Mouse (Mus musculus) ovary, postnatal 10 days (tissue): Measurements from ENCODE around the gene Slc44a1.
A peak's percentile ranks its signal among the peaks of the same experiment; 100 is the strongest.

Source experiments
- DNase-seq: peaks from one replicate; pipeline ENCODE4 v3.0.0; 2022; ENCODE audit warnings: low spot score

The Slc44a1 gene

DNA sequence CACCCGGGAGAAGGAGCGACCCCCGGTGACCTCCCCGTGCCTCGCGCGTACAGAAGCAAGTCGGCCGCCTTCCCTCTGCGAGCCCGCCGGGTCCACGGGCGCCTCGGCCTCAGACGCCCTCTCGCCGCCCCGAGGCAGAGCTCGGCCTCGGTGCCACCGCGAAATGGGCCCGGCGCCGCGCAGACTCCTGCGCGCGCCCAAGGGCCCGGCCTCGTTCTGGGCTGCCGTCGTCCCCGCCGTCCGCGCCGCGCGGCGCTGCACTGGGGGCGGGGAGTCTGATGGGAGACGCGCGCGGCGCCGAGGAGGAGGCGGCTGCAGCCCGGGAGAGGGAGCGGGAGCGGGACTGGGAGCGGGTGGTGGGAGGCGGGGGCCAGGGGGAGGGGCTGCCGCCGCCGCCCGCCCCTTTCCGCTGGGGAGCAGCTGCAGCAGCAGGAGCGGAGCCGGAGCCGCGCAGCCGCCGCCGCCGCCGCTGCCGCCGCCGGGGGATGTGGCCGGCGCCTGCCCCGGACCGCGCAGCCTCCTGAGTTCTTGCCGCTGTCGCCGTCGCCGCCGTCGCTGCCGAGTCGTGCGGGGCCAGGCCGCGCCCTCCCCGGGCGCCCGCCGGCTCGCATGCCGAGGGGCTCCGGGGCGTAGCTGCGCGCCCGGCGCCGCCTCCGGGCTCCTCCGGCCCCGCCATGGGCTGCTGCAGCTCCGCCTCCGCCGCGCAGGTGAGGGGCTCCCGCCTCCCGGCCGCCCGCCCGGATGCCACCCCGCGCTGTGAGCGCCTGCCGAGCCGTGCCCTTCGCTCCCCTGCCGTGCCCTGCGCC lies at the start of gene Slc44a1:
Gene Slc44a1, plus strand, starts transcription at position 404 of the 806 bp plus-strand sequence.
- peak; percentile 49 for DNase-seq

DNA sequence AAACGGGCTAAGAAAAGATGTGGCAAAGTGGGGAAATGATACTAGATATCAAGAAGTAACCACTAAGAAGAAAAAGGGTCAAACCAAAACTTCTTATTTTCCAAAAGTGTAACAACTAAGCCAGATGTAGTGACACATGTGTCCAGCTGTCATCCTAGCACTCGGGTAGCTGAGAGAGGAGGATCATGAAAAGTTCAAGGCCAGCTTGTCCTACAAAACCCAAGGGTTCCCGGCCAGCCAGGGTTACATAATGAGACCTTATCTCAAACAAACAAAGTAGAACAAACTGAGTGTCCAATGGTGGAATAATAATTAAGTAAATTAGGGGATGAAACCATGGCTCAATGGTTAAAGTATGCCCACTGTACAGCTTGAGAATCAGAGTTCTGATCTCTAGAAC lies 45.2 kb upstream of the Slc44a1 start:
- DNase-seq: no peak

DNA sequence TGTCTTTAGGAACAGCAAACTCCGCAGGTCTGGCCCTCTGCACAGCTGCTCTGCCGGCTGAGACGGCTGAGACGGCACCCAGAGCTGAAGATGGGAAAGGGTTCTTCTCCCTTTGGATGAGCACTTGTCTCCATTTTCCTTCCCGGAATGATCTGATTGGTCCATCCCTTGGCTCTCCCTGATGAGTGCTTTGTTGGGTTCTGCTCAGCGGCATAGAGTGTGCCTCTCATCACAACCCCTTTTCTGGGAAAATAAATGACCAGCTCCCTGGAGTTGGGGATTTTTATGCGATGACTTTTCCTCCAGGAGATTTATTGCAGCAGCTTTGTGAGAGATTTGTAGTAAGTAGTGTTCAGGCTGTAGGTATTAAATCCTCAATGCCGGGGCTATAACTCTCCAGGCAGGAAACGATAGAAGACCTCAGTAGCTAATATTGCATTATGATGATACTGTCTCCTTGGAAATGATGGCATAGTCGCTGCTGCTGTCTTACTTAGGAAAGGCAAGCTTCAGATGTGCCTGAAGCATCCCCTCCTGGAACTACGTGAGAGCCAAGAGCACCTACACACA lies 43.5 kb upstream of the Slc44a1 start:
- no peak for DNase-seq

DNA sequence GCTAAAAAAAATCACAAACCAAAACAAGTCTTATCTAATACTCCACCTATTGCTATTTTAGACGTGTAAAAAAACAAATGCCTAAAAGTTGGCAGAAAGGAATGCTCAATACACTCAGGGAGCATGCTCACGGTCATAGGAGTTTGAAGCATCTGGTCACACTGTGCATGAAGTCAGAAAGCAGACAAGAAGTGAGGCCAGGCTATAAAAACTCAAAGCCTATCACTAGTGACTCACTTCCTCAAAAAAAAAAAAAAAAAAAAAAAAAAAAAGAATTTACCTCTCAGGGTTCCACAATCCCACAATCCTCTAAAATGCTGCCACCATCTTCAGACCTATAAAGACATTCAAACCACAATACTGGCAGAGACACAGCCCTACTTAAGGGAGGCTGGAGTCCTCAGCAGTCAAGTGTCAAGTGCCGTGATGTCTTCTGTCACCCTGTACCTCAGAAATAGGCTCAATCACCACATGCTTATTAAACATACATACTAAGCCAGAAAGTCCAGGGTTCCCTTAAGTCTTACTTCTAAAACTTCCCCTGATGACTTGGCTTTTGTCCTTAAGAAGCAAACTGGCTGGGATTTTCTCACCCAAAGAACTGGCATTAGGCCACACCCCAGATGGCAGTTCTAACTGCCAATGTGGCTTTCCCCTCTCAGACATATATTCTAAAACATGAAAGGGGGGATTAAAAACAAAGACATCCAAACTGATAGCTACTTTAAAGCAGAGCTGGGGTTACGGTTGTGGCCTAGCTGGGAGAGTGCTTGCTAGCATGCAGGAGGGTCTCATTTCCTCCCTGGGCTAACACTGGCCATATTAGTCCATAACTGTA lies 42.7 kb upstream of the Slc44a1 start:
- no peak for DNase-seq

DNA sequence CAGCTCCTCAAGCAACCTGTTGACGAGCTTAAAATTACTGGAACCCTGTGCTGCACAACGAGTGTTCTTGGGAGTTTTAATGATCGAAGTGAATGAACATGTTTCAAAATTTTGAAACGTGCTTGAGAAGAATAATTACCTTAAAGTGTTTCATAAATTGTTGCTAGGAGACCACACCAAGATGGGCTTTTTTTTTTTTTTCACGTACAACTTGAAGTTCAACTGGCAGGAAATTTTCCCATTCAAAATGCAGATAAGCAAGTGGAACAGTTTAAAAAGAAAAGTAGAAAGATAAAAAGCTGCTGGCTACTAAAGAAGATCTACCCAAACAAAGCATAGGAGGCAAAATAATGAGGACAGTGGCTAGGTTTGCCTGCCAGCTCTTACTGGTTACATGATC lies 41.7 kb upstream of the Slc44a1 start:
- DNase-seq: no peak

DNA sequence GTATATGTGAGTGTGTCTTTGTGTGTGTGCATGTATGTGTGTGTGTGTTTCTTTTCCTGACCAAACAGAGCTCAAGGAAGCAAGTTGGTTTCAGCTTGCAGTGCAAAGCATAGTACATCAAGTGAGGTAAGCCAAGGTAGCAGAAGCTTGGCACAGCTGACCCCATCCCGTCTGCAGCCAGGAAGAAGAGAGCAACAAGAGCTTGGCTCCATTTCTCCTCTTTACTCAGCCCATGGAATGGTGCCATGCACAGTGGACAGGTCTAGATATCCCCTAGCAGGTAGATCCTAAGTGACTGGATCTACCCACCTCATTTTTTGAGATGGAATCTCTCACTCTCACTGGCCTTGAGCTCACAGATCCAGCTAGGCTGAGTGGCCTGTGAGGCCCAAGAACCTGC lies 40.8 kb upstream of the Slc44a1 start:
- DNase-seq: no peak

DNA sequence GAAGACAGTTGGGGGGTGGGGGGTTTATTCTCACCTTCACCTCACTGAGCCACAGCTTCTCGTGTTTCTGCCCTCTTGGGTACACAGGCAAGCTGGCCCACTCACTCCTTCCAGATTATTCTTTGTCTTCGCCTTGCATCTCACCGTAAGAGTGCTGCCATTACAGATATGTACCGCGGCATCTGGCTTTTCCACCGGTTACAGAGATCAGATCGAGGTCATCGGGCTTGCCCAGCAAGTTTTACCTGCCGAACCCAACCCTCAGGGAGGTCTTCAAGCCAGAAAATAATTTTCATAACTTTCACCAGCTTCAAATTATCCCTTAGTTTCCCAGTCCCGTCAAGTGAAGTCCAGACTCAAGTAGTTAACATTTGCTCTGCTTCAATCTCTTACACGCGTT lies 36.8 kb upstream of the Slc44a1 start:
- no peak for DNase-seq

DNA sequence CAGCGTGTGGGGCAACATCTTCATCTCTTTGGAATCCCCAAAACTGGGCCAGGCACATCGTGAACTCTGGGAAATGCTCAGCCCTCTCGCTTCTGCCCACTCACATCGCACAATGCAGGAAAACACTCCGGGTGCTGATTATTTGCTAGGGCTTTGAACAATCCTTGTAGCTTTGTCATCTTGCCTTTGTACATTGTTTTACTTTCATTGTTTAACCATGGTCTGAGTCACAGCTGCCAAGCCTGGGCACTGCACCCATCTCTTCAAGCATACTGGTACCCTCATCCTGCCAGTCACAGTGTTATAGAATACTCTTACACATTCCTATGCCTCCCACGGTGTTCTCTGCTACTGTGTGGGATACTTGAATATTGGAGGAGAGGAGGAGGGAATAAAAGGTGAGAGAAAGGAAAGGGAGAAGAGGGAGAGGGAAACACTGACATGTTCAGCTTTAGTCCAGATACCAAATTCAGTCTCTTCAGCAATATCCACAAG lies 35.7 kb upstream of the Slc44a1 start:
- no peak for DNase-seq

DNA sequence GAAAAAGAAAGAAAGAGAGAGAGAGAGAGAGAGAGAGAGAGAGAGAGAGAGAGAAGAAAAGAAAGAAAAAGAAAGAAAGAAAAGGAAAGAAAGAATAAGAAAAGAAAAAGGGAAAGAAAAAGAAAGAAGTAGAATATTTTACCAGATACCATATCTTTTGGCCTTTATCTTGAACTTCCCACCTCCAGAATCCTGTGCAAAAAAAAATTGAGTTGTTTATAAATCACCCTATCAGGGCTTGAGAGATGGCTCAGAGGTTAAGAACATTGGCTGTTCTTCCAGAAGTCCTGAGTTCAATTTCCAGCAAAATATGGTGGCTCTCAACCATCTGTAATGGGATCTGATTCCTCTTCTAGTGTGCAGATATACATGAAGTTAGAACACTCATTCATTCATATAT lies 33.3 kb upstream of the Slc44a1 start:
- no peak for DNase-seq

DNA sequence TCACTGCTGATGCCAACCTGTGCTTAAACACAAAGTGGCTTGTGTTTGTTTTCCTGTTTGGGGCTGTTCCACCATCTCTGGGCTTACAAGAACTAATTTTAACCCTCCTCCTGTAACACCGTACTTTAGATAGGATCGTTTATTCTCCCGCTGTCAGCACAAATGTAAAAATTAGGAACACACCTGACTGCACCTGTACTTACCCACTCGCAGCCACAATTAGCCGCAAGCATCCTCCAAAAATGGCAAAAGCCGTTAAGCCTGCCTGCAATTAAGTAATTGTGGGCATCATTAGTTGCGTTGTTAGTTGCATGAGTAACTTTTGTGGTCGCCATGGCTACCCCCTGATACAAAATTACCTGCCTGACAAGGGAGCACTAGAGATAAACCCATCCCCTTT lies 31.4 kb upstream of the Slc44a1 start:
- no peak for DNase-seq

DNA sequence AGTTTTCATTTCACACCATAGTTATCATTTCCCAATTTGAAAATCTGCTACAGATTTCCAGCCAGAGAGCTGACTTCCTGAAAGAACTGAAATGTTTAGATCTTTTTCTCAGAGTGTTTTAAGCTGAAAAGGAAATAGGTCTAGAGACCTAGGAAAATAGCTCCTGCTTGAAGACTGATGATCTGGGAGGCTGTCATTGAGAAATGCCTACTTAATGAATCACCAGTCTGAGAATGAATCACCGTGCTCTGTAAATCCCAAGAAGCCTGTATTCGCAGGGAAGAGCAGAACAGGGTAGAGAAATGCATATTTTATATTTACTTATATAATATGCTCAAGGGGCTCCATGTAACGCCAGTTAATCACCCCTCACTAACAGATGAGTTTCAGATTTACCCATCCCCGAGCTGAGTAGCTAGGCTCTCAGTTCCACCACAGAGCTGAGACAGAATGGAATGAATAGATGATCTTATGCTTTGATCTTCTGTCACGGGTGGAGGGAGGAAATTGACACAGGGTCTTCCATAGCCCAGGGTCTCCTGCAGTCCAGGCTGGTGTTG lies 30.6 kb upstream of the Slc44a1 start:
- DNase-seq: no peak

DNA sequence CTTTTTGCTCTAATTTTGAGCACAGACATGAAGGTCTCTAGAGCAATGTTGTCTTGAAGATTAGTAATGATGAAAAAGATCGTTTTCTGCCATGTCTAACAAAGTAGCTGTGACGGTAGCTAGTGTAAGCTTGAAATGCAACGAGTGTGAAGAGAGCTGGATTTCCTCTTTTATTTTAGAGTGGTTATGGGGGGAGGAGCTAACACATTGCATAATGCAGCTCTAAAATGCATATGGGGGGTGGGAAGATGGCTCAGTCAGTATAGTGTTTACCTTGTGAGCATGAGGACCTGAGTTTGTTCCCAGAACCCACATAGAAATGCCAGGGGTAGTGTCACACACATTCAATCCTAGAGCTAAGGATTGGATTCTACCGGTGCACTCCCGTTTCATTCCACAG lies 29.5 kb upstream of the Slc44a1 start:
- no peak for DNase-seq

DNA sequence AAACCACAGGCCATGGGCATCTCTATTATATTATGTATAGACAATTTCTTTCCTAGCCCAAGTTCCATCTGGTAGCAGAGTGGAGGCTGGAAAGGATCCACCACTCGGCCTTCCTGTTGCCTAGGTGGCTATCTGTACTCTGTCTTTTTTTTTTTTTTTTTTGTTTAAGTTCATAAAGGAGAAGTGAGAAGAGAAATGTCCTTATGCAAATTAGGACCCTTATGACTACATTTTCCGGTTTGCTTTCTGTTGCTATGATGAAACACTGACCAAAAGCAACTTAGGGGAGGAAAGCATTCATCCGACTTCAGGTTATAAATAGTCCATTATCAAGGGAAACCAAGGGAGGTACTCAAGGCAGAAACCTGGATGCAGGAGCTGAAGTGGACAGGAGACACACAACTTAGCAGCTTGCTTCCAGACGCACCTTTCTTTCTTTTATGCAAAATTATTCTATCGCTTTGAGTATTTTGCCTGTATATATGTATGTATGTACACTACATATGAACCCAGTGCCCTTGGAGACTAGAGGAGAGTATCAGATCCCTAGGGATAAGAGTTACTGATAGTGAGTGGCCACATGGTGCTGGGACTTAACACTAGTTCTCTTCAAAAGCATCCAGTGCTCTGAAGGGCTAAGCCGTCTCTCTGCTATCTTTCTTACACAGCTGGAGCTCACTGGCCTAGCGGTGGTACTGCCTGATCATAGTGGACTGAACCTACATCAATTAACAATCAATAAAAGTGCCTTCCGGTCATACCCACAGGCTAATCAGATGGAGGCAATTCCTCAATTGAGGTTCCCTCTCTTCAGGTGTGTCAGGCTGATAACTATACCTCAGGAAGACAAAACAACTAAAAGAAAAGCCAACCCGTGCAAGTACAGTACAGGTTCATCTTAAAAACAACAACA lies 28.0 kb upstream of the Slc44a1 start:
- DNase-seq: no peak

DNA sequence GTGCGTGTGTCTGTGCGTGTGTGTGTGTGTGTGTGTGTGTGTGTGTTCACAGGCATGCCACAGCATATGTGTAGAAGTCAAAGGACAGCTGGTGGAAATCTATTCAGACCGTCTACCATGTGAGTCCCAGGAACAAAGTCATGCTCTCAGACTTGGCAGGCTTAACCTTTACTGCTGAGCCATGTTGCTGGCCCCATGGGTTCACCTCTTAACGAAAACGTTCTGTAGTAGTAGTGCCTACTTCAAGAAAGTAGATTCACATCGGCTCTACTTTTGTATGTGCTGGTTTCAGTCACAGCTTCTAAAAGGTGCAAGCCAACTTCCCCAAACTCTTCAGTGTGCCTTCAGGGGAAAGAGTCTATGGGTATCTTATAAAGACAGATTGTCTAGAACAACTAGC lies 27.2 kb upstream of the Slc44a1 start:
- no peak for DNase-seq

DNA sequence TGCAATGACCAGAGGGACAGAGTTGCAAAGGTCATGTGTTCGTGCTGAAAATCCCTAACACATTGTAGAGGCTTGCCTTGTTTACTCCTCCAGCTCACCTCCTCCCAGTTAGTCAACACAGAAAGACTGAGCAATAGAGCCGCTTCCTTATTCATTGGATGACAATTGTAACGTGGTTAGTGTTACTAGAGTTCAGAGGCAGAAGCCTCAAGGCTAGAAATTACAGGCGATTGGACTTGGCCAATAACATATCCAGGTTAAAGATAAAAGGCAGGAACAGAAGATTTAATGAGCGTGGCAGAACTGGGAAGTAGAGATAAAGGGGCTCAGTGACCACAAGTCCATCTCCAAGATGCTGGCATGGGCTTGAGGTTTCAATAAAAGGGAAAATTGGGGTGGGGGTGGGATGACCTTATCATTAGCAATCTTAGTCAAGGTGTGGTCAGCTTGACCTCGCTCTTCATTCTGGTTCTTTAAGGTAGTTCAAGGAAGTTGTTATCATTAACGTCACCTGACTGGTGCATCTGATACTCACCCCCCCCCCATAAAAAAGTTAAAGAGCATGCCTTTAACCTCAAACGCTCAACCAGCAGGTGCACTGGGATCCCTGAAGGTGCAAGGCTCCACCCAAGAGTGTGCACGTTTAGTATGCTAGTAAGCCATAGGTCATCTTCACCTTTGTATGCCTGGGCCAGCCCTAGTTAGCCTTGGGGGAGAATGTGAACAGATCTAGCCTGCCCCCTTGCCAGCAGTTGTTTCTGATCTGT lies 26.0 kb upstream of the Slc44a1 start:
- no peak for DNase-seq

DNA sequence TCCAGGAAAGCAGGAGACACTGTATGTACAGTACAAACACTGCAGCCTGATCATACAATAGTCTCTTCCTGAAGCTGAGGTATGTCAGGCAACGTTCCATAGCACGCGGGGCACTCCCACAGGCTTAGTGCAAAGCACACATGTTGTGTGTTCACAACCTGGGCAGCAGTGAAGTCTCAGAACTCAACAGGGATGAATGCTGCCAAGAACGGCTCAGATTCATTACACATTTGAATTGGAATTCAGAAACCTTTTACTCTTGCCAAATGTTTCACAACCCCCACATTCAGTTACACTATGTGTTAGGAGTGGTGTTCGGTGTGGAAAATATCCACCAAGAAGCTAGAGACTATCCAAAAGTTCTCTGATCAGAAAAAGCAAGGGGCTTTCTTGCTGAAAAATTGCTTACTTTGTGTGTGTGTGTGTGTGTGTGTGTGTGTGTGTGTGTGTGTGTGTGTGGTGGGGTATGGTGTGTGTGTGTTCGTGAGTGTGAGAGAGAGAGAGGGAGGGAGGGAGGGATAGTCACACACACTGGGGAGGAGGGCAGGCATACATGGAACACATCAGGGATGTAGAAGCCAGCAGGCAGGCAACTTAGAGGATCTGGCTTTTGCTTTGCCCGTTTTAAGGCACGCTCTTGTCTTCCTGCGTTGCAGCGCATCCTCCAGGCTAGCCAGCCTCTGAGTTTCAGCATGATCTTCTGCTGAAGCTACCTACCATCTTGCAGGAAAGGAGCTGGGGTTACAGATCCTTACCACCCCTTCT lies 24.2 kb upstream of the Slc44a1 start:
- DNase-seq: no peak

DNA sequence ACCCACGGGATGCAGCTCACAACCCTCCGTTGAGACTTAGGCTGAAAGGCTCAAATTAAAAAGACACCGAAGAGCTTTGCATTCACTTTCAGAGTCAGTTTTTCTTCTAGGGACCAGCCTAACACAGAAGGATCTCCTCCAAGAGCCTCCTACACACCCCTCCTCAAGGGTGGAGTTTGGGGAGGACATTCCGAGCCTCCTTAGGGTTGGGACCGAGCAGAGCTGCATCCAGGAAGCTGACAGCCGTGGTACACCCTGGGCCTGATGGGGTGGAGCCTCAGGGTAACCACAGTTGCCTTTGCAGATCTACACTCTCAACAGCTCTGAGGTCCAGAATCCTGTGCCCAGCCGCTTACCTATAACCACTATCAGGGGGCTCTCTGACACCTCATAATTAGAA lies 23.3 kb upstream of the Slc44a1 start:
- no peak for DNase-seq

DNA sequence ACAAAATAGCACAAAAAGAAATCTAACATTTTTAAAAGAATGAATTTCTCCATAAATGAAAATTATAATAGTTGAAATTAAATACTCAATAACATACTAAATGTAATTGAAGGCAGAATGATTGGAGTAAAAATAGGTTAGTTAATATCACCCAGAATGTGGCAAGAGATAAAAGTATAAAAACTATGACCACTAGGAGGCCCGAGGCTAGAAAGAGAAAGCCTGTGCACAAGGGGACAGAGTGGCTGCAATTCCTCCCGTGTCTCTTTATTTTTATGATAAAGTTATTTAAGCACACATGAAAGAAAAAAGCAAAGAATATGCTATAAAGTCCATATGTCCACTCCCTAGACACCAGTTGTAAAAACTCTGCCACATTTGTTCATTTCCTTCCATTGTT lies 17.4 kb upstream of the Slc44a1 start:
- no peak for DNase-seq

DNA sequence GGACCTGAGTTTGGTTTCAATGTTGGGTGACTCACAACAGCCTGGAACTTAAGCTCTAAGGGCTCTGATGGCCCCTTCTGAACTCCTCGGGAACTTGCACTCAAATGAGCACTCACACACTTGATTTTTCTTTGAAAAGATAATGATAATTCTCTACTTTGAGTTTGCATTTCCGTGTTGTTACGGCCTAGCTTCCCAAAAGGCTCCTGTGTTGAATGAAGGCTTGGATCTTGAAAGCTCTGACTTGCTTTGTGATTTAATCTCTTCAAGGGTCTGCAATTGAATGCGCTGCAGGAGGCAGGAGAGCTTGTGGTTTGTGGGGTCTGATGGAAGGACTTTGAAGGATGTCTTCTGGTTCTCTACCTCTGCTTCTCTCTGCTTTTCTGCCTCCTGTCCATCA lies 13.1 kb upstream of the Slc44a1 start:
- DNase-seq: no peak

DNA sequence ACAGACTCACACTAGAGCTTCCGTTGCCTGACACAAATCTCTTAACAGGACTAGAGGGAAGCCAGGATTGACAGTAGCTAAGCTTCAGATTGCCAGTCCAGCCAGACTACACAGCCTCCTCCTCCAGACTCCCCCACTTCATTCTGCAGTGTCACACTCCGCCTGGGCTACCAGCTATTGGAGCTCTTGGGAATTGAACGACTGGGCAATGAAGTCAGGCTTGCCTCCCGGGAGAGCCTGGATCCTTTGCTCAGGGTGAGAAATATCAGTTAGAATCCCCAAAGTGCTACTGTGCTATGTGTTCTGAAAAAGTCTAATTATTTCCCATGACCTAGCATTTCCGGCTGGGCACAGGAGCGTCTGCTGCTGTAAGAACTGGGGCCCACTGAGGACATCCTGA lies 9.7 kb upstream of the Slc44a1 start:
- DNase-seq: no peak
